Mouse (Mus musculus) frontal cortex, adult (tissue): ENCODE results near the gene Olfr734.

ENCODE experiments used
- ATAC-seq: cut with Nextera tagmentation; 2 replicates; pipeline ENCODE4 v1.9.2; 2017; ENCODE audit warnings: mild to moderate bottlenecking, moderate library complexity, mixed read lengths; ENCODE audit not compliant: low TSS enrichment

The Olfr734 gene

GRCm38 (mm10) chr14:50326661-50327060 is at the start of gene Olfr734:
Gene Olfr734, minus strand, starts transcription at chr14:50326761.
- no peak for ATAC-seq

GRCm38 (mm10) chr14:50363561-50363960 is 37.0 kb upstream of the Olfr734 start:
- ATAC-seq, result no peak

- no peak for ATAC-seq
These were observed 33.9 kb upstream of the Olfr734 start for GRCm38 (mm10) chr14:50360480-50360879.

- ATAC-seq, result no peak
These were observed 31.0 kb upstream of the Olfr734 start, which contains the start of gene Tlr11 for GRCm38 (mm10) chr14:50357593-50357992. Gene Tlr11, plus strand, starts transcription at chr14:50357914.

GRCm38 (mm10) chr14:50356725-50357124 is 30.2 kb upstream of the Olfr734 start:
- no peak for ATAC-seq

- ATAC-seq, result no peak
These were observed 25.9 kb upstream of the Olfr734 start for GRCm38 (mm10) chr14:50352438-50352837.

- no peak for ATAC-seq
These were observed 22.2 kb upstream of the Olfr734 start, which contains the start of gene Olfr735 for GRCm38 (mm10) chr14:50348796-50349195. Gene Olfr735, minus strand, starts transcription at chr14:50348872.

GRCm38 (mm10) chr14:50301422-50301821 is 25.1 kb downstream of the Olfr734 start, which contains the start of gene Olfr733:
Gene Olfr733, minus strand, starts transcription at chr14:50301522.
- ATAC-seq, result no peak

- ATAC-seq, result no peak
These were observed 42.5 kb downstream of the Olfr734 start, which contains the start of gene Olfr732 for GRCm38 (mm10) chr14:50284106-50284505. Gene Olfr732, minus strand, starts transcription at chr14:50284206.
